Mouse (Mus musculus) heart, adult 2 months (tissue): ENCODE results near the gene Rpl23.

Experiments used
- CTCF ChIP-seq: fragments of 200-600 bp; IDR thresholded peaks from 2 replicates; pipeline ENCODE4 v1.8.1; 2022; ENCODE audit warnings: antibody characterized with exemption, mild to moderate bottlenecking, moderate library complexity
- POLR2A ChIP-seq: fragments of 200-500 bp; IDR thresholded peaks from 2 replicates; pipeline ENCODE4 v1.6.1; 2011; ENCODE audit warnings: mild to moderate bottlenecking, low read depth, low read length, control low read depth; ENCODE audit not compliant: insufficient read depth

- TF ChIP-seq CTCF = no peak
- TF ChIP-seq POLR2A = no peak
Measured at GRCm38 (mm10) chr11:97802495-97802894, 20.3 kb upstream of the Rpl23 start.
